In genomic region chr2:164404082-164404990, GRCm38 (mm10) we compare ENCODE assay signal across 8 mouse cellular contexts. TPM values are rescaled to one million over a fixed set of nuclear protein-coding genes. Genes with fewer than 3 reads are reported as not detected.
DNase-seq lines count a peak whose midpoint lies in the region; TF ChIP-seq lines count a peak whose summit lies in the region.

No protein-coding gene starts in this region.

- intact Hi-C loops in heart, postnatal 10 days (cut with DNase I): no loop called here

- no peak for DNase-seq in ES-E14 (ENCODE audit: low read depth, low spot score)
- DNase-seq in forebrain, embryonic 10.5 days (ENCODE audit: extremely low spot score, low spot score): no peak
- DNase-seq in heart, postnatal 10 days: peak; percentile 63 to 69
- peak; percentile 63 to 78 for DNase-seq in kidney, postnatal 25 days
- peak; percentile 88 for DNase-seq in lung, postnatal 36 days
- DNase-seq in right cerebral cortex, postnatal 25 days: no peak
- no peak for DNase-seq in spleen, postnatal 10 days (ENCODE audit: low spot score in 2 of 2)
- DNase-seq in layer of hippocampus, adult 11-12 months (ENCODE audit: low spot score): no peak

- peak overlapping the region; percentile 39 to 57; a peak in 3 of 4 replicates for H3K4me3 ChIP-seq in ES-E14 (ENCODE audit: insufficient read depth in 1 of 2, low read depth in 1 of 2, low read length in 2 of 2, poor library complexity in 1 of 2, severe bottlenecking in 1 of 2)
- peak overlapping the region; percentile 43 for H3K4me3 ChIP-seq in forebrain, embryonic 10.5 days

- no peaks in the 10 kb centered on the region for H3K36me3 ChIP-seq in ES-E14 (ENCODE audit: control insufficient read depth, insufficient read depth, low read length, poor library complexity, severe bottlenecking)
- H3K36me3 ChIP-seq in forebrain, embryonic 10.5 days (replicated peaks): no peaks in the 10 kb centered on the region

- no peak overlapping the region for H3K27ac ChIP-seq in ES-E14 (ENCODE audit: insufficient read depth, low read depth, low read length, poor library complexity, severe bottlenecking)
- H3K27ac ChIP-seq in forebrain, embryonic 10.5 days: no peak overlapping the region

- peaks cover 100% of the 10 kb centered on the region for H3K27me3 ChIP-seq in forebrain, embryonic 10.5 days (ENCODE audit: poor library complexity, severe bottlenecking)

- H3K9me3 ChIP-seq in ES-E14 (ENCODE audit: control insufficient read depth, insufficient read depth, low read depth, low read length): no peaks in the 10 kb centered on the region
- peaks cover 4% of the 10 kb centered on the region; the same call in 1 of the 2 replicates for H3K9me3 ChIP-seq in forebrain, embryonic 10.5 days

- H3K4me1 ChIP-seq in ES-E14 (ENCODE audit: control insufficient read depth in 2 of 2, insufficient read depth in 2 of 2, low read length in 2 of 2, poor library complexity in 1 of 2): peaks cover 0 to 11% of the 10 kb centered on the region in 2 experiments; a peak in 1 of 4 replicates
- peaks cover 38% of the 10 kb centered on the region for H3K4me1 ChIP-seq in forebrain, embryonic 10.5 days

- WGBS in forebrain, embryonic 10.5 days: 2% methylated on average over 49 of the region's 49 CpGs

- H3K9ac ChIP-seq in ES-E14 (ENCODE audit: insufficient read depth, low read depth, low read length, poor library complexity, severe bottlenecking): no peak overlapping the region; the same call in 1 of the 2 replicates

- in situ Hi-C loops in ES-E14 (cut with MboI; ENCODE audit: low sequenced_read_pairs in 2 of 2, unreplicated experiment in 2 of 2): no loop called here

TF ChIP-seq in ES-E14, 5 proteins besides CTCF, POLR2A, EP300 and RAD21:
- TF ChIP-seq CHD2 (IDR thresholded peaks at IDR 0.05; ENCODE audit: low read depth, low read length) (no peak), ZC3H11A (IDR thresholded peaks at IDR 0.05; ENCODE audit: borderline replicate concordance, low read depth, low read length) (no peak)

RNA-seq across cellular contexts. Expression of gene Matn4, which starts 0.6 kb away (rescaled TPM):
- total RNA-seq in ES-E14 (2012; rRNA removed): 1.7 and 2.3 TPM in 2 replicates
- polyA plus RNA-seq in forebrain, embryonic 10.5 days (2016; fragmentation: Nextera tagmentation; extraction: Ambion mirVana): not detected in 2 replicates
- 1 to 10 TPM; 1.2 to 2.3 TPM for total RNA-seq in heart, postnatal 10 days (2021)

RNA-seq across cellular contexts. Expression of gene Rbpjl, which starts 1.4 kb away (rescaled TPM):
- total RNA-seq in ES-E14 (2012; rRNA removed): 0.04 TPM in 1 of 2 replicates, not detected in the other
- polyA plus RNA-seq in forebrain, embryonic 10.5 days (2016; fragmentation: Nextera tagmentation; extraction: Ambion mirVana): not detected in 2 replicates
- total RNA-seq in heart, postnatal 10 days (2021): not detected

RNA-seq across cellular contexts. Expression of gene Slpi, which starts 15.4 kb away (rescaled TPM):
- total RNA-seq in ES-E14 (2012; rRNA removed): not detected in 2 replicates
- polyA plus RNA-seq in forebrain, embryonic 10.5 days (2016; fragmentation: Nextera tagmentation; extraction: Ambion mirVana): 0.22 and 0.36 TPM in 2 replicates
- total RNA-seq in heart, postnatal 10 days (2021): under 1 TPM; 0.45 to 0.77 TPM

RNA-seq across cellular contexts. Expression of gene Sdc4, which starts 39.4 kb away (rescaled TPM):
- 102 and 172 TPM in 2 replicates for total RNA-seq in ES-E14 (2012; rRNA removed)
- 19.6 and 22.7 TPM in 2 replicates for polyA plus RNA-seq in forebrain, embryonic 10.5 days (2016; fragmentation: Nextera tagmentation; extraction: Ambion mirVana)
- 10 to 100 TPM; 24.3 to 39.3 TPM for total RNA-seq in heart, postnatal 10 days (2021)

RNA-seq across cellular contexts. Expression of gene Sys1, which starts 52.4 kb away (rescaled TPM):
- total RNA-seq in ES-E14 (2012; rRNA removed): 47.6 and 51.1 TPM in 2 replicates
- polyA plus RNA-seq in forebrain, embryonic 10.5 days (2016; fragmentation: Nextera tagmentation; extraction: Ambion mirVana): 57.9 and 59.5 TPM in 2 replicates
- 10 to 100 TPM; 21.3 to 25.1 TPM for total RNA-seq in heart, postnatal 10 days (2021)

Comparison
In these comparisons a context has a peak if more than half of its experiments do, and no peak if none do; other contexts are left out.
1. DNase-seq: peak in heart, postnatal 10 days (2 of 2), kidney, postnatal 25 days (2 of 2) and lung, postnatal 36 days (single experiment); none in ES-E14 (single experiment), forebrain, embryonic 10.5 days (single experiment), right cerebral cortex, postnatal 25 days (single experiment), spleen, postnatal 10 days (0 of 2) and layer of hippocampus, adult 11-12 months (single experiment).